Comparison of ENCODE assay signal across 24 mouse cellular contexts in the genomic region with DNA sequence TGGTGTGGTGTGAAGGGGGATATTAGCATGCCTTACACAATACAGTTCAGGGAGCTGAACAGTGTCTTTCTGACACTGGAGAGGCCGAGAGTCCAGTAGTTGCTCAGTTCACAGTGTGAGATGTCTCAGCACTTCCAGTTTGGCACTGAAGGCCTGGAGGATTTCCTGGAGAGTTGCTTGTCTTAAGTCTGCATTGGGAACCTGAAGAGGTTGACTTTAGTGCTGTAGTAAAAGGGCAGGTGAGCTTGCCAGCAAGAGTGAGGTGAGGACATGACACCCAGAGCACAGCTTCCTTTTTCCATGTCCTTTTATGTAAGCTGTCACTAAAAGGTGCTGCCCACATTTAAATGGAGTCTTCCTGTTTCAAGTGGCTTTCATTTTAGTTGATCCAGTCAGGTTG.
"Had no signal": no experiment of that assay in that cellular context is flagged by ENCODE, and none has a peak within 500 bp of the region (broad histone marks: within the 10 kb centered on the region; RNA-seq: fewer than 3 reads in every experiment).

No protein-coding gene starts in this region.

- H3K27ac ChIP-seq: heart, embryonic 13.5 days; heart, embryonic 15.5 days; hindbrain, embryonic 13.5 days; hindbrain, embryonic 15.5 days; hindbrain, postnatal 0 days; kidney, embryonic 15.5 days; kidney, postnatal 0 days; limb, embryonic 13.5 days; limb, embryonic 15.5 days; liver, embryonic 12.5 days; liver, embryonic 14.5 days had no signal

- H3K9ac ChIP-seq: forebrain, postnatal 0 days; heart, embryonic 13.5 days; heart, embryonic 15.5 days; hindbrain, embryonic 13.5 days; hindbrain, embryonic 15.5 days; kidney, embryonic 15.5 days; limb, embryonic 13.5 days; limb, embryonic 15.5 days; liver, embryonic 12.5 days; liver, embryonic 14.5 days had no signal

- H3K4me1 ChIP-seq: hindbrain, embryonic 15.5 days; liver, embryonic 12.5 days had no signal

- ATAC-seq: forebrain, postnatal 0 days; hindbrain, postnatal 0 days; intestine, embryonic 16.5 days; liver, embryonic 12.5 days had no signal

- H3K27me3 ChIP-seq: heart, embryonic 13.5 days; heart, embryonic 15.5 days; hindbrain, embryonic 13.5 days; hindbrain, embryonic 15.5 days; kidney, embryonic 15.5 days; limb, embryonic 13.5 days; limb, embryonic 15.5 days; liver, embryonic 12.5 days had no signal

- H3K9me3 ChIP-seq: heart, embryonic 13.5 days; heart, embryonic 15.5 days; hindbrain, embryonic 13.5 days; hindbrain, embryonic 15.5 days; kidney, embryonic 15.5 days; limb, embryonic 13.5 days; limb, embryonic 15.5 days; liver, embryonic 12.5 days had no signal

- DNase-seq: forebrain, postnatal 0 days; heart, adult 18-20 months; heart, postnatal 14 days; heart, postnatal 36 days; kidney, adult 11 months; kidney, adult 2 months; kidney, adult 9 months; kidney, postnatal 14 days; layer of hippocampus, adult 9-11 months; layer of hippocampus, postnatal 36 days; left cerebral cortex, postnatal 4 days had no signal

- H3K4me3 ChIP-seq: heart, embryonic 13.5 days; heart, embryonic 15.5 days; hindbrain, embryonic 13.5 days; hindbrain, embryonic 15.5 days; kidney, embryonic 15.5 days; limb, embryonic 13.5 days; limb, embryonic 15.5 days; liver, embryonic 12.5 days had no signal

- H3K36me3 ChIP-seq: hindbrain, embryonic 13.5 days; hindbrain, embryonic 15.5 days; kidney, embryonic 15.5 days; liver, embryonic 12.5 days had no signal

- H3K4me2 ChIP-seq: heart, embryonic 11.5 days; heart, embryonic 13.5 days; heart, embryonic 15.5 days; hindbrain, embryonic 13.5 days; hindbrain, embryonic 15.5 days; kidney, embryonic 15.5 days; limb, embryonic 13.5 days; limb, embryonic 15.5 days; liver, embryonic 12.5 days had no signal
